Mouse (Mus musculus): Measurements from ENCODE around the gene 0610037L13Rik.

0610037L13Rik gene

GRCm38 (mm10) chr4:107889731-107890432 lies at the start of gene 0610037L13Rik:
Gene 0610037L13Rik (plus strand): TSS chr4:107889813.
- DNase-seq (ENCODE audit: low spot score), result peak; percentile 91

GRCm38 (mm10) chr4:107843687-107844086 lies 45.9 kb upstream of the 0610037L13Rik start:
- DNase-seq (ENCODE audit: low spot score), result no peak

GRCm38 (mm10) chr4:107844971-107845370 lies 44.6 kb upstream of the 0610037L13Rik start:
- DNase-seq (ENCODE audit: low spot score), result peak; percentile 63

GRCm38 (mm10) chr4:107846795-107847194 lies 42.8 kb upstream of the 0610037L13Rik start:
- DNase-seq (ENCODE audit: low spot score), result no peak

- DNase-seq (ENCODE audit: low spot score), result no peak
These were observed 41.1 kb upstream of the 0610037L13Rik start for GRCm38 (mm10) chr4:107848546-107848945.

GRCm38 (mm10) chr4:107849621-107850020 lies 40.0 kb upstream of the 0610037L13Rik start:
- DNase-seq (ENCODE audit: low spot score), result no peak

- no peak for DNase-seq (ENCODE audit: low spot score)
These were observed 39.5 kb upstream of the 0610037L13Rik start for GRCm38 (mm10) chr4:107850091-107850490.

- DNase-seq (ENCODE audit: low spot score), result no peak
These were observed 36.3 kb upstream of the 0610037L13Rik start for GRCm38 (mm10) chr4:107853333-107853732.

GRCm38 (mm10) chr4:107853836-107854235 lies 35.8 kb upstream of the 0610037L13Rik start:
- no peak for DNase-seq (ENCODE audit: low spot score)

GRCm38 (mm10) chr4:107856958-107857686 lies 32.5 kb upstream of the 0610037L13Rik start:
- DNase-seq (ENCODE audit: low spot score), result no peak

GRCm38 (mm10) chr4:107858995-107859394 lies 30.6 kb upstream of the 0610037L13Rik start:
- no peak for DNase-seq (ENCODE audit: low spot score)

GRCm38 (mm10) chr4:107864866-107865265 lies 24.7 kb upstream of the 0610037L13Rik start:
- DNase-seq (ENCODE audit: low spot score), result no peak

GRCm38 (mm10) chr4:107879254-107880050 lies 10.2 kb upstream of the 0610037L13Rik start, which contains the start of gene Magoh:
Gene Magoh (plus strand): TSS chr4:107879755.
- DNase-seq (ENCODE audit: low spot score), result peak; percentile 94

- DNase-seq (ENCODE audit: low spot score), result no peak
These were observed 8.0 kb upstream of the 0610037L13Rik start for GRCm38 (mm10) chr4:107881631-107882030.

- DNase-seq (ENCODE audit: low spot score), result no peak
These were observed 3.2 kb upstream of the 0610037L13Rik start for GRCm38 (mm10) chr4:107886371-107886770.

GRCm38 (mm10) chr4:107889385-107889730 lies 255 bp upstream of the 0610037L13Rik start:
- no peak for DNase-seq (ENCODE audit: low spot score)

- no peak for DNase-seq (ENCODE audit: low spot score)
These were observed 3.0 kb downstream of the 0610037L13Rik start for GRCm38 (mm10) chr4:107892663-107893062.

- no peak for DNase-seq (ENCODE audit: low spot score)
These were observed 9.8 kb downstream of the 0610037L13Rik start for GRCm38 (mm10) chr4:107899211-107899927.

GRCm38 (mm10) chr4:107900206-107900605 lies 10.6 kb downstream of the 0610037L13Rik start:
- no peak for DNase-seq (ENCODE audit: low spot score)

GRCm38 (mm10) chr4:107904252-107904651 lies 14.6 kb downstream of the 0610037L13Rik start:
- DNase-seq (ENCODE audit: low spot score), result no peak

GRCm38 (mm10) chr4:107906561-107906960 lies 16.9 kb downstream of the 0610037L13Rik start:
- DNase-seq (ENCODE audit: low spot score), result no peak

- no peak for DNase-seq (ENCODE audit: low spot score)
These were observed 20.4 kb downstream of the 0610037L13Rik start for GRCm38 (mm10) chr4:107910020-107910419.
